Comparison of ENCODE assay signal across 25 mouse cellular contexts in the genomic region with DNA sequence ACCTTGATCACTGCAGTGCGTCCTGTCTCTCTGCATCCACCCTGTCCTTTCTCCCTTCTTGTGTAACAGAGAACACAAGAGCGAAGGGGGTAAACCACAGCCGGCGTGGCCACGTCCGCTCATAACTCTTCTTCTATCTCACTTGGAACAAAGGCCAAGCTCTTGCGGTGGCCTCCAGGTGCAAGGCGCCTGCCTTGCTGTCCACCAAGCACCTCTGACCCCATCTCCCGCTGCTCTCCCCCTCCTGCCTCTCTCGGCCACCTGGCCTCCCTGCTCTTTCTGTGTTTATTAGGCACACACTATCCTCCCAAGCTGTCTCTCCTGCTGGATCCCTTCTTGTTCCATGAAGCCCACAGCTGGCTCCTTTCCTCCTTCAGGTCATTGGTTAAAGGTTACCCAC.
DNase-seq lines count a peak whose midpoint lies in the region; ATAC-seq and TF ChIP-seq lines count a peak whose summit lies in the region.
"Had no signal": no experiment of that assay in that cellular context is flagged by ENCODE, and none has a peak within 500 bp of the region (broad histone marks: within the 10 kb centered on the region; RNA-seq: fewer than 3 reads in every experiment).

No protein-coding gene starts in this region.

- no peak overlapping the region for H3K27ac ChIP-seq in kidney, postnatal 0 days
- no peak overlapping the region for H3K27ac ChIP-seq in ES-E14 (ENCODE audit: insufficient read depth, low read depth, low read length, poor library complexity, severe bottlenecking)
- no peak overlapping the region for H3K27ac ChIP-seq in lung, postnatal 0 days (ENCODE audit: low read length)
- H3K27ac ChIP-seq: embryonic facial prominence, embryonic 12.5 days; hindbrain, postnatal 0 days; liver, embryonic 13.5 days; lung, embryonic 15.5 days; neural tube, embryonic 15.5 days had no signal

- peak overlapping the region; percentile 28; the same call in 1 of the 2 replicates for H3K4me2 ChIP-seq in kidney, postnatal 0 days (ENCODE audit: low read length)
- H3K4me2 ChIP-seq in lung, postnatal 0 days (replicated peaks; ENCODE audit: low read depth, low read length) = no peak overlapping the region
- H3K4me2 ChIP-seq: embryonic facial prominence, embryonic 12.5 days; heart, embryonic 12.5 days; liver, embryonic 13.5 days; lung, embryonic 15.5 days; midbrain, embryonic 11.5 days; neural tube, embryonic 15.5 days had no signal

- TF ChIP-seq CTCF in kidney, postnatal 0 days (IDR thresholded peaks at IDR 0.05; ENCODE audit: low read depth) = no peak
- no peak for TF ChIP-seq CTCF in lung, postnatal 0 days (IDR thresholded peaks at IDR 0.05)

- ATAC-seq in kidney, postnatal 0 days (replicated peaks; ENCODE audit: low FRiP score, low read depth) = peak; percentile 57
- ATAC-seq in lung, postnatal 0 days = no peak
- ATAC-seq: hindbrain, postnatal 0 days had no signal

- H3K4me3 ChIP-seq in kidney, postnatal 0 days (replicated peaks; ENCODE audit: low read depth, low read length) = no peak overlapping the region
- peak overlapping the region; percentile 12 to 27; a peak in 3 of 4 replicates for H3K4me3 ChIP-seq in ES-E14 (ENCODE audit: insufficient read depth in 1 of 2, low read depth in 1 of 2, low read length in 2 of 2, poor library complexity in 1 of 2, severe bottlenecking in 1 of 2)
- H3K4me3 ChIP-seq in lung, postnatal 0 days (ENCODE audit: low read depth, low read length) = no peak overlapping the region
- H3K4me3 ChIP-seq: embryonic facial prominence, embryonic 12.5 days; heart, embryonic 12.5 days; liver, embryonic 13.5 days; lung, embryonic 15.5 days; neural tube, embryonic 15.5 days had no signal

- H3K27me3 ChIP-seq in kidney, postnatal 0 days (ENCODE audit: insufficient read depth, low read length) = no peaks in the 10 kb centered on the region
- no peaks in the 10 kb centered on the region for H3K27me3 ChIP-seq in lung, postnatal 0 days (replicated peaks; ENCODE audit: insufficient read depth, low read length)
- H3K27me3 ChIP-seq: embryonic facial prominence, embryonic 12.5 days; heart, embryonic 12.5 days; liver, embryonic 13.5 days; lung, embryonic 15.5 days; neural tube, embryonic 15.5 days had no signal

- peak; percentile 78 for DNase-seq in heart, adult 11 months
- no peak for DNase-seq in heart, adult 9 months (ENCODE audit: low spot score in 2 of 2)
- peak; percentile 53 for DNase-seq in kidney, postnatal 0 days (ENCODE audit: low spot score)
- DNase-seq in kidney, postnatal 10 days = no peak
- DNase-seq in ES-E14 (ENCODE audit: low read depth, low spot score) = no peak
- DNase-seq in mesoderm, embryonic 11.5 days (ENCODE audit: low read depth, low spot score) = peak; percentile 11
- no peak for DNase-seq in adrenal gland, adult 18-20 months (ENCODE audit: low spot score in 2 of 2)
- no peak for DNase-seq in lung, postnatal 0 days (ENCODE audit: low spot score)
- DNase-seq: adrenal gland, adult 2 months; cerebellum, adult 18-20 months; cerebellum, postnatal 14 days; gastrocnemius, postnatal 36 days; heart, postnatal 10 days; kidney, adult 11 months; layer of hippocampus, adult 9-11 months; liver, embryonic 13.5 days; lung, postnatal 4 days; right cerebral cortex, postnatal 14 days; spleen, adult 18-20 months had no signal

- no peaks in the 10 kb centered on the region for H3K9me3 ChIP-seq in kidney, postnatal 0 days (replicated peaks; ENCODE audit: low read length)
- no peaks in the 10 kb centered on the region for H3K9me3 ChIP-seq in ES-E14 (ENCODE audit: control insufficient read depth, insufficient read depth, low read depth, low read length)
- no peaks in the 10 kb centered on the region for H3K9me3 ChIP-seq in lung, postnatal 0 days (ENCODE audit: low read length)
- H3K9me3 ChIP-seq: embryonic facial prominence, embryonic 12.5 days; heart, embryonic 12.5 days; liver, embryonic 13.5 days; lung, embryonic 15.5 days; neural tube, embryonic 15.5 days had no signal

- no peaks in the 10 kb centered on the region for H3K36me3 ChIP-seq in kidney, postnatal 0 days (ENCODE audit: insufficient read depth, low read length)
- H3K36me3 ChIP-seq in ES-E14 (ENCODE audit: control insufficient read depth, insufficient read depth, low read length, poor library complexity, severe bottlenecking) = no peaks in the 10 kb centered on the region
- no peaks in the 10 kb centered on the region for H3K36me3 ChIP-seq in lung, postnatal 0 days (ENCODE audit: insufficient read depth, low read length)
- H3K36me3 ChIP-seq: embryonic facial prominence, embryonic 12.5 days; heart, embryonic 12.5 days; liver, embryonic 13.5 days; lung, embryonic 15.5 days; neural tube, embryonic 15.5 days had no signal

- no peak overlapping the region for H3K9ac ChIP-seq in kidney, postnatal 0 days (ENCODE audit: low read depth, low read length)
- no peak overlapping the region for H3K9ac ChIP-seq in ES-E14 (ENCODE audit: insufficient read depth, low read depth, low read length, poor library complexity, severe bottlenecking)
- no peak overlapping the region for H3K9ac ChIP-seq in lung, postnatal 0 days (replicated peaks; ENCODE audit: low read depth)
- H3K9ac ChIP-seq: embryonic facial prominence, embryonic 12.5 days; heart, embryonic 12.5 days; liver, embryonic 13.5 days; lung, embryonic 15.5 days; neural tube, embryonic 15.5 days had no signal

- no peaks in the 10 kb centered on the region for H3K4me1 ChIP-seq in kidney, postnatal 0 days (replicated peaks; ENCODE audit: insufficient read depth, low read length)
- no peaks in the 10 kb centered on the region for H3K4me1 ChIP-seq in ES-E14 (ENCODE audit: control insufficient read depth in 2 of 2, insufficient read depth in 2 of 2, low read length in 2 of 2, poor library complexity in 1 of 2)
- H3K4me1 ChIP-seq in lung, postnatal 0 days (ENCODE audit: insufficient read depth, low read depth, low read length) = no peaks in the 10 kb centered on the region
- H3K4me1 ChIP-seq: embryonic facial prominence, embryonic 12.5 days; liver, embryonic 13.5 days; neural tube, embryonic 15.5 days had no signal

- no peak for TF ChIP-seq EP300 in lung, postnatal 0 days (IDR thresholded peaks at IDR 0.05)

- WGBS in kidney, postnatal 0 days = 17% methylated on average over 10 of the region's 10 CpGs
- WGBS in lung, postnatal 0 days = 29% methylated on average over 10 of the region's 10 CpGs

- in situ Hi-C loops in ES-E14 (cut with MboI; ENCODE audit: low sequenced_read_pairs in 2 of 2, unreplicated experiment in 2 of 2) = no loop called here

TF ChIP-seq in ES-E14, 5 proteins besides CTCF, POLR2A, EP300 and RAD21:
- TF ChIP-seq MAFK (IDR thresholded peaks at IDR 0.05; ENCODE audit: insufficient read depth, low read depth, low read length) = no peak
- no peak for TF ChIP-seq ZNF384 (IDR thresholded peaks at IDR 0.05; ENCODE audit: low read depth, low read length)
- no peak for TF ChIP-seq CHD2 (IDR thresholded peaks at IDR 0.05; ENCODE audit: low read depth, low read length)
- no peak for TF ChIP-seq HCFC1 (IDR thresholded peaks at IDR 0.05; ENCODE audit: borderline replicate concordance, insufficient read depth, low read length)
- TF ChIP-seq ZC3H11A (IDR thresholded peaks at IDR 0.05; ENCODE audit: borderline replicate concordance, low read depth, low read length) = no peak

Comparison
In these comparisons a context has a peak if more than half of its experiments do, and no peak if none do; other contexts are left out.
1. DNase-seq: peak in heart, adult 11 months (single experiment), kidney, postnatal 0 days (single experiment) and mesoderm, embryonic 11.5 days (single experiment); none in heart, adult 9 months (0 of 2), kidney, postnatal 10 days (single experiment), ES-E14 (single experiment), adrenal gland, adult 18-20 months (0 of 2) and lung, postnatal 0 days (single experiment).
2. H3K4me3 ChIP-seq: peak in ES-E14 (2 of 2); none in kidney, postnatal 0 days (single experiment) and lung, postnatal 0 days (single experiment).